Mouse (Mus musculus): ENCODE measurements at regions not wholly inside any gene's neighbourhood (a gene's known extent, or its start where the extent isn't known, plus 50 kb on each side); places are given as distances from the start of the nearest gene placed in this dataset.

GRCm38 (mm10) chr5:45269391-45269790 is 180.6 kb downstream of the Qdpr start:
- DNase-seq, result no peak

GRCm38 (mm10) chr5:45266914-45267313 is 183.1 kb downstream of the Qdpr start:
- no peak for DNase-seq

- DNase-seq, result no peak
Measured at GRCm38 (mm10) chr5:45258486-45258885, 191.6 kb downstream of the Qdpr start.

- no peak for DNase-seq
Measured at GRCm38 (mm10) chr5:45256256-45256999, 193.6 kb downstream of the Qdpr start.

- no peak for DNase-seq
Measured at GRCm38 (mm10) chr5:45231856-45232255, 218.2 kb downstream of the Qdpr start.

- no peak for DNase-seq
Measured at GRCm38 (mm10) chr5:45230097-45230496, 219.9 kb downstream of the Qdpr start.

GRCm38 (mm10) chr5:45229477-45229876 is 220.6 kb downstream of the Qdpr start:
- DNase-seq, result no peak

- DNase-seq, result no peak
Measured at GRCm38 (mm10) chr5:45228226-45228927, 221.7 kb downstream of the Qdpr start.

- no peak for DNase-seq
Measured at GRCm38 (mm10) chr5:45220272-45220916, 229.6 kb downstream of the Qdpr start.

- no peak for DNase-seq
Measured at GRCm38 (mm10) chr5:45219558-45219957, 230.5 kb downstream of the Qdpr start.

GRCm38 (mm10) chr5:45219101-45219500 is 230.9 kb downstream of the Qdpr start:
- no peak for DNase-seq

- DNase-seq, result no peak
Measured at GRCm38 (mm10) chr5:45214475-45214874, 235.6 kb downstream of the Qdpr start.

- no peak for DNase-seq
Measured at GRCm38 (mm10) chr5:45198408-45198807, 251.6 kb downstream of the Qdpr start.

- no peak for DNase-seq
Measured at GRCm38 (mm10) chr5:45196159-45196558, 253.9 kb downstream of the Qdpr start.

GRCm38 (mm10) chr5:45192287-45192686 is 257.7 kb downstream of the Qdpr start:
- no peak for DNase-seq

- no peak for DNase-seq
Measured at GRCm38 (mm10) chr5:45173035-45173755, 276.8 kb downstream of the Qdpr start.

GRCm38 (mm10) chr5:45159194-45159593 is 290.8 kb downstream of the Qdpr start:
- no peak for DNase-seq

- DNase-seq, result no peak
Measured at GRCm38 (mm10) chr5:45154936-45155335, 295.1 kb downstream of the Qdpr start.

- DNase-seq, result no peak
Measured at GRCm38 (mm10) chr5:45144186-45144585, 305.9 kb downstream of the Qdpr start.

GRCm38 (mm10) chr5:45137198-45137973 is 312.6 kb downstream of the Qdpr start:
- no peak for DNase-seq

- DNase-seq, result no peak
Measured at GRCm38 (mm10) chr5:45136696-45137095, 313.3 kb downstream of the Qdpr start.

GRCm38 (mm10) chr5:45127971-45128370 is 322.1 kb downstream of the Qdpr start:
- no peak for DNase-seq
